Mouse (Mus musculus) cerebellum, postnatal 10 days (tissue): ENCODE data around the gene Blzf1.

Experiments used
- DNase-seq, 2 experiments: peaks; one replicate each; pipeline ENCODE4 v3.0.0; 2021; ENCODE audit warnings: mixed read lengths in 2 of 2

Gene Blzf1

DNA sequence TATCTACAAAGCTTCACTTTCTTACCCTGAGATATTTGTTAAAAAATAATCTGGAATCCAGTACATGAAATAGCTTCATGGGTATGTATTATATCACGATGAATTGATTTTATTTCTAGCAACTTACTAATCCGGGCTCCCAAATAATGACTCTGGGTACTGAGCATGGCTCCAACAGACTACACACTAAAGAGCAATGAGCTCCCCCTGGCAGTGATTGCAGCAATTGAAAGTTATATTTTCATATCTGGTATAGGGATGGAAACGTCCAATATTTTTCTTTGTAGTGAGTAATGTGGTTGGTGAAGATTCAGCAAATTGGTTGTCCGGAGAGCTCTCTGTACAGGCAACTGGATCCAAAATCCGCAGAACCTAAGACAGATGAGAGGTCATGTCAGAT, 15.2 kb downstream of the Blzf1 start:
- no peak for DNase-seq

DNA sequence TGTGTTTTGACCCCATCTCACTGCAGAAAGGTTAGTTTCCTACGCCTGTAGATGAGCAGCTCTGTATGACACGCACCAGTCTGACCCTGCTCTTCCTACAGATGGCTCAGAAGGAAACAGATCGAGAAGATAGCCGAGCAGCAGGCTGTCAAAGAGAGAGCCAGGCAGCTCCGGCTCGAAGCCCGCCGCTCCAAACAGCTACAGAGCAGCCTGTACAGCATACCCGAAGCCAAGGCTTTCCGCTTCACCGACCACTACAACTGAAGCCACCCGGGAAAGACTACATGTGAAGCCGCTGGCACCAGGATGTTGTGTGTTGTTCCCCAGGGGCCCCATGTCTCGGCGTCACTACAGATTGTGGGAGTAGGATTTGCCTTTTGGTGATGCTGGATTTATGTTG, 19.9 kb downstream of the Blzf1 start:
- peak; percentile 91 to 92 for DNase-seq

DNA sequence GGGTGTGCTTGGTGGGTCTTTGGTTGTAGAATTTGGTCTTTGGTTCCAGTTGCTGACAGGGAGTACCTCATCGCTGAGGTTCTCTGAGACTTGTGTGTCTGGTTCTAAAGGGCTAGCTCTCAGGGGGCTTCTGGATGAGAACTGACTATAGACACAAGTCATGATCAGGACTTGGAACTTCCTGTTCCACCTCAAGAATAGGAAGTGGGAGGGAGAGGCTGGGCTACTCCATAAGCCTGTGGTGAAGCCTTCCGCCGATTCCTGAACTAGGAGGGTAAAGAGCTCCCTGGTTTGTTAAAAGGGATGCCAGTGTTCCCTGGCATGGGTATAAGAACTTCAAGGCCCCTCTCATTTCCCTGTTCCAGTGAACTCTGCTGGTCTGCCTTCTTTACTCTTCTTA, 23.3 kb downstream of the Blzf1 start:
- DNase-seq = no peak

GRCm38 (mm10) chr1:164279332-164279731, 28.0 kb downstream of the Blzf1 start:
- no peak for DNase-seq

GRCm38 (mm10) chr1:164276552-164276951, 30.7 kb downstream of the Blzf1 start:
- no peak for DNase-seq

- DNase-seq = peak; percentile 94 to 97
Measured at GRCm38 (mm10) chr1:164275455-164275954, 31.8 kb downstream of the Blzf1 start, which contains the start of gene Ccdc181. Gene Ccdc181 (plus strand): TSS chr1:164275585.

DNA sequence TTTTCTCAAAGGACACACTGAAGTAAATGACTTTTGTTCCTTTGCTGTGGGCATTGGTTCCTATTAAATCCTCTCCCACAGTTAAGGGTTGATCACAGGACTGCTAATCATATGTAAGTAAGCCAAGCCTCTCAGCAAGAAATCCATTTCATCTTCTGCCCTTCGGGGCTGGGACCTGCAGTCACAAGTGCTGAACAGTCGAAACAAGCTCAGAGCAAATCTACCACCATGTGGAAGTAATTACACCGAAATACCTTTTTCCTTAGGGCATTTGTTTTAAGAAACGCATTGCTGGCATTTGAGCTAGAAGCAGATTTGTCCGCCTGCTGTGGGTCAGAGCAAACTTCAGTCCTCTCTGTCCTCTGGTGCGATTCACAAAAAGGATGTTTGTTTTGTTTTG, 33.6 kb downstream of the Blzf1 start:
- no peak for DNase-seq

DNA sequence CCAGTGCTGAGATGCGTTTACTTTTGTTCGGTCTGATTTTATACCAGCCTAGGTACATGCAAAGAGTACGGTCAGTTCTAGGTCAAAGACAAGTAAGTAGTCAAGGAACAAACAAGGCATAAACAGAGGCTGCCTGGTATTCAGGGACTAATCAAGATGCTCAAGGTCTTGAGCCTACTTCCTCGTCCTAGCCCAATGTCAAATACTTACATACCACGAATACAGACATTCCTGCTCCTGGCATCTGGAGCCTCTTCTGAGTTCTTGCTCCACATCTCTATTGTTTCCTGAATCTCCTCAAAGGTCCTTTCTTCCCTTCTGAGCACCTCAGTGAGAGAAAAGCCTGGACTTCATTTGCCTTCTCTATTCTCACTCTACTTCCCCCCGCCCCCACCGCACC, 36.3 kb downstream of the Blzf1 start:
- DNase-seq = no peak

- DNase-seq = no peak
Measured at GRCm38 (mm10) chr1:164261553-164261952, 45.7 kb downstream of the Blzf1 start.

DNA sequence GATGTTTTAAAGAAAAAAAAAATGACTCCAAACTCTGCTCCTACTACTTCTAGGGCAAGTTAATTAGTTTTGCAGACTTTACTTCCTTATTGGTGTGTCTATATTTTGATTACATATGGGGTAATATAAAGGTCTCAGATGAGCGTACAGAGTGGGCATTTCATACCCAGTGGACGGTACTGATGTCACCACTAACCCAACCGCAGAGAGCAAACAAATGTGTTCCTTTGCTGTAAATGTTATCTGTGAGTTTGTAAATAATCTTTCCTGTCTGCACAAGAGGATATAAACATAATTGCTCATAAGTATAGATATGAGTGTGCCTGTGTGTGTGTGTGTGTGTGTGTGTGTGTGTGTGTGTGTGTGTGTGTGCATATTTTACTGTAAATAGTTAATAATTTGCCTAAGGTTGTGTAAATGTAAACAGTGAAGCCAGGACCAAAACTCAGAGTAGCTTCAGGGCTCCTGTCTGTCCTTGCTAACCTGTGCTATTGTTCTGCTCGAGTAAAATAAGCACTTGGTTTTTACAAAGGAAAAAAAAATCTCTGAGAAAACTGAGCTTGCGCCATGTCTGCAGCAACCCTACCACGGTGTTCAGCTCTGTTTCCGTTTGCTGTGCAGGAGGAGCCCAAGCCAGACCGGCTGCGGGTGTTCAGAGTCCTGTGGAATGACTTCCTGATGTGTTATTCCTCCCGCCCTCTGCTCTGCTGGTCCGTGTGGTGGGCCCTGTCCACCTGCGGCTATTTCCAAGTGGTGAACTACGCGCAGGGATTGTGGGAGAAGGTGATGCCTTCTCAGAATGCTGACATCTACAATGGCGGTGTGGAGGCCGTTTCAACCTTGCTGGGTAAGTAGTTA, 46.9 kb downstream of the Blzf1 start:
- no peak for DNase-seq

DNA sequence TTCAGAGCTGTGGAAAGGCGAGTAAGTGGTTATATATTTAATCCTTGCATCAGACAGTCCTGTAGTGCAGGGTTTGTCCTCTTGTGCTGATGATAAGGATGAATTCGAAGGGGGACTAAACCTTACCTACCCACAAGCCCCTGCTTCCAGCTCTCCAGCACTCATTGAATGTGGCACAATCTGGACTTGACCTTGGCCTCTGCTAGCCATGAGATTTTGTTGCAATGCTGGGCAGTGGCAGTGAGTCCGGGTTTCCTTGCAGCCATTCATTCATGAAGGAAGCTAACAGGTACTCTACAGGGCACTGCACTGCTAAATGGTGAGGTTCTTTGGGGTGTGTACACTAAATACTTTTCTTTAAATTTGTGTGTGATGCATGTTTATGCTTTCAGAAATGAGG, 52.5 kb downstream of the Blzf1 start:
- DNase-seq = no peak

GRCm38 (mm10) chr1:164252551-164252950, 54.7 kb downstream of the Blzf1 start:
- no peak for DNase-seq

DNA sequence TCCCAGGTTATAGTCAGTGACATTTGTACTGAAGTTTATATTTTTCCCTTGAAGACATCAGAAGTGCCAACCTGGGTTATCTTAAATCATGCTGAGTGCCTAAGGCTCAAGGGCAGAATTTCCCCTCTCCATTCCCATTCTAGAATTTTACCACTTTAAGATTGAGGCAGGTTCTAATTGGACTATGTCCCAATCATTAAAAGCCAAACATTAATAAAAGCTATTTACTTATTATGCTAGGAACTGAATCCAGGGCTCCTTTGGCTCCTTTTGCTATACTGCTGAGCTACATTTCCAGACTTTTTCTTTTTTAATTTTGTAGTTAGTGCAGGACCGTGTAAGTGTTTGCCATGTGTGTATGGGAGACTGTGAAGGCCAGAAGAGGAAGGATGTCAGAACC, 55.9 kb downstream of the Blzf1 start:
- no peak for DNase-seq

- DNase-seq = no peak
Measured at GRCm38 (mm10) chr1:164250391-164251150, 56.7 kb downstream of the Blzf1 start.

- no peak for DNase-seq
Measured at GRCm38 (mm10) chr1:164249332-164249711, 58.0 kb downstream of the Blzf1 start.

DNA sequence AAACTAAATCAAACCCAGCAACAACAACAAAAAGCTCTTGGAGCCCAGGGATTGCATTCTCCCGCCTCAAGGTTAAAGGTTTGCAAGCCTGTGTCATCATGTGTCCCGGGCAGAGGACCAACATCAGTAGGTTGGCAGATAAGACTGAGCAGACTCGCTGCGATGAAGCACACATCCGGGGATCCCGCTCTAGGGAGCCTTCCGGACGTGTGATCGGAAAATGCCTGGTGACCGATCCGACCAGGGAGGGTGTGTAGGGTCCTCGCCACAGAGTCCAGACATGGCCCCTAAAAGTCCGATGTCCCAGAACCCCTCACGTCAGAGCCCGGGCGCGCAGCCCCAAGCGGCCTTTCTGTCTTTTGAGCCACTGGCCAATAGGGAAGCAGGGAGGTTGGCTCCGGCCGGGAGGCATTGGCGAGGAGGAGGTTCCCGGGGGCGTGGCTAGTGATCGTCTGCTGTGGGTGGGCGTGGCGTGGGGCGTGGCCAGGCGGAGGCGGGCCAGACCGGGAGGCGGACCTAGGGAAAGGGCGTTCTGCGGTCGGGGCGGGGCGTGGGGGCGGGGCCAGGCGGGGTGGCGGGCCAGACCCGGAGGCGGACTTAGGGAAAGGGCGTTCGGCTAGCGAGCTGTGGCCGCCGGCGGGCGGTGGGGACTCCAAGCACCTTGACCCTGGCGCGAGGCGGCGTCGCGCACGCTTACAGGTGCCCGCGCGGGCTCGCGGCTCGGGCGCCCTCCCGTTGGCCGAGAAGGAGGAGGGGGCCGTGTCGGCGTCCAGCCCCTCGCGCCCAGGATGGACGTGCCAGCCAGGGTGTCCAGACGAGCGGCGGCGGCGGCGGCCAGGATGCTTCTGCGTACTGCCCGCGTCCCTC, 58.6 kb downstream of the Blzf1 start, which contains the start of gene Slc19a2:
Gene Slc19a2, plus strand, starts transcription at position 582 of the 867 bp plus-strand sequence.
- peak; percentile 100 for DNase-seq

GRCm38 (mm10) chr1:164247971-164248370, 59.3 kb downstream of the Blzf1 start:
- peak in 1 of 2 experiments; percentile 30 for DNase-seq

- peak in 1 of 2 experiments; percentile 4 for DNase-seq
Measured at GRCm38 (mm10) chr1:164247442-164247841, 59.8 kb downstream of the Blzf1 start.

DNA sequence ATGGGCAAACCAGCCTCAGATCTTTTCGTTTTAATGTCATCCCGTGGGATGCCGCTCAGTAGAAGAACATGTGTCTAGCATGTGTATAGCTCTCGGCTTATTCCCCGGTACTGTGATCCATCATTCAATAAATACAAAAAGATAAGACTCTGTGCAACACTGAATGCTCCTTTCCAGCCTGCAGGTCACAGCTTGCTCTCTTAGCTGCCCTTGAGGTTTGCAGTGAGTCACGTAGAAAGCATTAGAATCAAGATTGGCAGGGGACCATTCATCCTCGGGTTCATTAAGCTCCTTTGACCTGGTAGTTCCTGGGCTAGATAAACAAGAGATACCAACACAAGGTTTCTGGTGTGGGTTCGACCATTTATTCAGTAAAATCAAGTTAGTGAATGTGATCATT, 64.5 kb downstream of the Blzf1 start:
- no peak for DNase-seq

- no peak for DNase-seq
Measured at GRCm38 (mm10) chr1:164241494-164241893, 65.8 kb downstream of the Blzf1 start.
